Mouse (Mus musculus): ENCODE data around the gene Cd209f. TPM values are rescaled to one million over a fixed set of nuclear protein-coding genes. Genes with fewer than 3 reads are reported as not detected.
A peak's percentile ranks its signal among the peaks of the same experiment; 100 is the strongest.
"Not testable (repeated sequence)": the region's sequence is repeated elsewhere in the genome, so short reads cannot be mapped to it uniquely, and the experiment has no call there.

The Cd209f gene
- polyA plus RNA-seq (2012; rRNA removed), result 2.9 and 3.4 TPM in 2 replicates

GRCm38 (mm10) chr8:4105735-4106134, at the start of gene Cd209f:
Gene Cd209f (minus strand): TSS chr8:4105835.
- not testable (repeated sequence) for H3K4me1 ChIP-seq (ENCODE audit: control insufficient read depth, insufficient read depth, low read length); H3K4me3 ChIP-seq (replicated peaks; ENCODE audit: extremely low read depth, low read depth, low read length); DNase-seq
- WGBS, result 66% methylated on average over 2 of the region's 2 CpGs

DNA sequence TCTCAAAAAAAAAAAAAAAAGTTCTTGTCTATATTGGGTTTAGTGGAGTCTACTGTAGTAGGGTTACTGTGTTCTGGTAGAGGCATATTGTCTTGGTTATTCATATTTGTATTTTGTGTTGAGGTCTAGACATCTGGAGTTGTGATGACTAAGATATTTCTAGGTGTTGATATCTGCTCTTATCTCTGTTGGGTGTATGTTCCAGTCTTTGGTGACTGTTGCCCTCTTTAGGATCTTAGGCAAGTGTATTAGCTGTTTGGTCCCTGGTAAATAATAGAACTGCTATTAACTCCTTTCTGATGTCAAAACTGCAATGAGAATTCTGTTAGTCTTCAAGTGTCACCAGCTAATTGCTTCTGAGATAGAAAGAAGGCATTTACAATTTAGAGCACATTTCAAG, 49.2 kb upstream of the Cd209f start:
- DNase-seq, result no peak
- no peak overlapping the region for H3K4me3 ChIP-seq (replicated peaks; ENCODE audit: extremely low read depth, low read depth, low read length)
- no peaks in the 10 kb centered on the region for H3K4me1 ChIP-seq (ENCODE audit: control insufficient read depth, insufficient read depth, low read length)
- no peak for TF ChIP-seq CTCF (IDR thresholded peaks at IDR 0.05; ENCODE audit: insufficient read depth, low read length)
- no peak for TF ChIP-seq POLR2A (IDR thresholded peaks at IDR 0.05; ENCODE audit: borderline replicate concordance, extremely low read depth, low read depth, low read length)

- H3K4me3 ChIP-seq (replicated peaks; ENCODE audit: extremely low read depth, low read depth, low read length), result no peak overlapping the region
- WGBS, result 49% methylated on average over 1 of the region's 1 CpGs
- no peak for TF ChIP-seq POLR2A (IDR thresholded peaks at IDR 0.05; ENCODE audit: borderline replicate concordance, extremely low read depth, low read depth, low read length)
- TF ChIP-seq CTCF (IDR thresholded peaks at IDR 0.05; ENCODE audit: insufficient read depth, low read length), result no peak
- H3K4me1 ChIP-seq (ENCODE audit: control insufficient read depth, insufficient read depth, low read length), result no peaks in the 10 kb centered on the region
- DNase-seq, result no peak
Measured at GRCm38 (mm10) chr8:4147272-4147671, 41.6 kb upstream of the Cd209f start.

GRCm38 (mm10) chr8:4141721-4142120, 36.1 kb upstream of the Cd209f start:
- no peak for DNase-seq
- Histone ChIP-seq H3K4me1 (ENCODE audit: control insufficient read depth, insufficient read depth, low read length) (no peaks in the 10 kb centered on the region), H3K4me3 (replicated peaks; ENCODE audit: extremely low read depth, low read depth, low read length) (no peak overlapping the region)
- 60% methylated on average over 3 of the region's 3 CpGs for WGBS
- TF ChIP-seq POLR2A (IDR thresholded peaks at IDR 0.05; ENCODE audit: borderline replicate concordance, extremely low read depth, low read depth, low read length) (no peak), CTCF (IDR thresholded peaks at IDR 0.05; ENCODE audit: insufficient read depth, low read length) (no peak)

DNA sequence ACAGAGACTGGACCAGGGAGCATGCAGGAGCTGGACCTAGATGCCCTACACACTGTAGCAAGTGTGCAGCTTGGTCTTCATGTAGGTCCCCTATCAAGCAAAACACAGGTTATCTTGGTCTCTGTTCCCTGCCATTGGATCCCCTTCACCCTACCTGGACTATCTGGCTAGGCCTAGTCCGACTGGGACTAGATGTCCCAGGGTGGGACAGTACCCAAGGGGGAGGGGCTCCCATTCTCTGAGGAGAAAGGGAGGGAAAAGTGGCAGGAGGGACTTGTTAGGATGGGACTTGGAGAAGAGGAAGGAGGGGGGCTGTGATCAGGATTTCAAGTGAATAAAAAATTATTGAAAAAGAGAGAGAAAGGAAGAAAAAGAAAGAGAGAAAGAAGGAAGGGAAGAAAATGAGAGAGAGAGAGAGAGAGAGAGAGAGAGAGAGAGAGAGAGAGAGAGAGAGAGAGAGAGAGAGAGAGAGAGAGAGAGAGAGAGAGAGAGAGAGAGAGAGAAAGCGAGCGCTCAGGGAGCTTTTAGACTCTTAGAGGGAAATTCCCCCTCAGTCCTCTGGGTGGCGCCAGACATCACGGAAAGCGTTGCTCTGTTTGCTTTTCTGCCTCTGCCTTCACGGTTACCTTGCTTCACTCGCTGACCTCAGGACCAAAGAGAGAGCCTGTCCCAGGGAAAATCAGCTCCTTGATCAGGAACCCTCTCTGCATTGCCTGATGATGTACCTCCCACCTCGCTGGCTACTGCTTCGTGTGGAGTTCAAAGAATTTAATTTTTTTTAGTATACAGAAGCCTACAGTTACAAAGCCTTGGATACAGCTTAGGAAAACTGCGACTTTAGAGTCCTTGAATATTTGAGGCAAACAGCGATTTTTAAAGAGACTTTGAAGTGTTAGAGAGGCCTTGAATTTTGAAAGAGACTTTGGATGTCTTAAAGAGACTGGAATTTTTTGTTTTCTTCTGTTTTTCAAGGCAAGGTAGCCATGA, 34.3 kb upstream of the Cd209f start:
- Histone ChIP-seq H3K4me3 (replicated peaks; ENCODE audit: extremely low read depth, low read depth, low read length) (no peak overlapping the region), H3K4me1 (ENCODE audit: control insufficient read depth, insufficient read depth, low read length) (no peaks in the 10 kb centered on the region)
- peak; percentile 60 for DNase-seq
- TF ChIP-seq CTCF (IDR thresholded peaks at IDR 0.05; ENCODE audit: insufficient read depth, low read length) (peak; percentile 96), POLR2A (IDR thresholded peaks at IDR 0.05; ENCODE audit: borderline replicate concordance, extremely low read depth, low read depth, low read length) (no peak)
- WGBS, result 8% methylated on average over 12 of the region's 12 CpGs

DNA sequence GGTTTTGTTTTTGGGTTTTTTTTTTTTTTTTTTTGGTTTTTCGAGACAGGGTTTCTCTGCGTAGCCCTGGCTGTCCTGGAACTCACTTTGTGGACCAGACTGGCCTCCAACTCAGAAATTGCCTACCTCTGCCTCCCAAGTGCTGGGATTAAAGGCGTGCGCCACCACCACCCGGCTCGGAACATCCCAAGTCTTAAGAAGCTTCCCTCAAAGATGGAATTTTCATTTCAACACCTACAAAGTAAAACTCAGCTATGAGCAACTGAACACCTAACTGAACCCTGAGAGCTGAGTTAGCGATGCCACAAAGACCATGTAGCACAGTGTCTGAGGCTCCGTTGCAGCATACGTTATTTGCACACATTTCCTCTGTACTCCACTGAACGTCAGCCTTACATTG, 28.2 kb upstream of the Cd209f start, which contains the start of gene Cd209g:
Gene Cd209g (plus strand): TSS at position 301 of the 400 bp plus-strand sequence.
- no peak within 1 kb of the TSS for H3K4me3 ChIP-seq (replicated peaks; ENCODE audit: extremely low read depth, low read depth, low read length)
- DNase-seq, result no peak
- 86% methylated on average over 10 of the region's 10 CpGs for WGBS
- no peaks in the 10 kb centered on the region for H3K4me1 ChIP-seq (ENCODE audit: control insufficient read depth, insufficient read depth, low read length)
- TF ChIP-seq CTCF (IDR thresholded peaks at IDR 0.05; ENCODE audit: insufficient read depth, low read length), result no peak
- no peak for TF ChIP-seq POLR2A (IDR thresholded peaks at IDR 0.05; ENCODE audit: borderline replicate concordance, extremely low read depth, low read depth, low read length)

DNA sequence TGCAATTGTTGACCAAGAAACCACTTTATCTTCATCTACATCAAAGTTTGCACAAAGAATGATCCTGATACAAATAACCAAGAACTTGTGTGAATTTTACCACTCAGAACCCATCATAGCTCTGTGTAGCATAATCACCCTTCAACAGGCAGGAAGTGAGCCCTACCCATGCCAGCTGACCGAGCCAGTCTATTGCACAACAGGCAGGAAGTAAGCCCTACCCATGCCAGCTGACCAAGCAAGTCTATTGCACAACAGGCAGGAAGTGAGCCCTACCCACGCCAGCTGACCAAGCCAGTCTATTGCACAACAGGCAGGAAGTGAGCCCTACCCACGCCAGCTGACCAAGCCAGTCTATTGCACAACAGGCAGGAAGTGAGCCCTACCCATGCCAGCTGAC, 17.1 kb downstream of the Cd209f start:
- H3K4me3 ChIP-seq (replicated peaks; ENCODE audit: extremely low read depth, low read depth, low read length); DNase-seq; H3K4me1 ChIP-seq (ENCODE audit: control insufficient read depth, insufficient read depth, low read length): not testable (repeated sequence)
- WGBS, result 54% methylated on average over 3 of the region's 3 CpGs

- H3K4me3 ChIP-seq (replicated peaks; ENCODE audit: extremely low read depth, low read depth, low read length); H3K4me1 ChIP-seq (ENCODE audit: control insufficient read depth, insufficient read depth, low read length): not testable (repeated sequence)
- 39% methylated on average over 33 of the region's 33 CpGs for WGBS
- DNase-seq, result peak; percentile 10
Measured at GRCm38 (mm10) chr8:4087180-4087722, 18.4 kb downstream of the Cd209f start.

Other genes with a start within 250 kb of the Cd209f start
- gene Cd209d, start 227.3 kb downstream of the Cd209f start, polyA plus RNA-seq (2012; rRNA removed), result 0.52 and 0.55 TPM in 2 replicates
- gene Cd209b, start 179.0 kb downstream of the Cd209f start, polyA plus RNA-seq (2012; rRNA removed), result 0.52 and 0.89 TPM in 2 replicates
- 1.2 and 2.1 TPM in 2 replicates for gene Cd209c, start 151.1 kb downstream of the Cd209f start, polyA plus RNA-seq (2012; rRNA removed)
- 1.8 and 3.7 TPM in 2 replicates for gene Cd209g, start 28.3 kb upstream of the Cd209f start, polyA plus RNA-seq (2012; rRNA removed)
- gene Evi5l, start 60.7 kb upstream of the Cd209f start, polyA plus RNA-seq (2012; rRNA removed), result 12.7 and 29.1 TPM in 2 replicates
- 1.4 and 1.6 TPM in 2 replicates for gene Prr36, start 111.6 kb upstream of the Cd209f start, polyA plus RNA-seq (2012; rRNA removed)
- gene Lrrc8e, start 121.0 kb upstream of the Cd209f start, polyA plus RNA-seq (2012; rRNA removed), result 4.4 and 4.6 TPM in 2 replicates
- gene Map2k7, start 132.9 kb upstream of the Cd209f start, polyA plus RNA-seq (2012; rRNA removed), result 30.8 and 49.9 TPM in 2 replicates
- gene Gm49320, start 133.0 kb upstream of the Cd209f start, polyA plus RNA-seq (2012; rRNA removed), result 1.3 and 1.6 TPM in 2 replicates
- 22.7 and 56.3 TPM in 2 replicates for gene Tgfbr3l, start 142.4 kb upstream of the Cd209f start, polyA plus RNA-seq (2012; rRNA removed)
- gene Snapc2, start 147.2 kb upstream of the Cd209f start, polyA plus RNA-seq (2012; rRNA removed), result 25.0 and 34.5 TPM in 2 replicates
- 33.4 and 41.4 TPM in 2 replicates for gene Ctxn1, start 153.4 kb upstream of the Cd209f start, polyA plus RNA-seq (2012; rRNA removed)
- 32.9 and 44.6 TPM in 2 replicates for gene Timm44, start 170.1 kb upstream of the Cd209f start, polyA plus RNA-seq (2012; rRNA removed)
- gene Ccl25, start 219.4 kb upstream of the Cd209f start, polyA plus RNA-seq (2012; rRNA removed), result 1.6 and 3.6 TPM in 2 replicates
- gene Elavl1, start 219.6 kb upstream of the Cd209f start, polyA plus RNA-seq (2012; rRNA removed), result 21.1 and 23.9 TPM in 2 replicates

Data from lung, adult 2 months (tissue).